ENCODE assay signal across 20 mouse cellular contexts in genomic region chr6:71945101-71945500, GRCm38 (mm10).
"Had no signal": no experiment of that assay in that cellular context is flagged by ENCODE, and none has a peak within 500 bp of the region (broad histone marks: within the 10 kb centered on the region; RNA-seq: fewer than 3 reads in every experiment).

No protein-coding gene starts in this region.

- H3K9me3 ChIP-seq: midbrain, embryonic 10.5 days; midbrain, embryonic 12.5 days; neural tube, embryonic 13.5 days; neural tube, embryonic 15.5 days; stomach, embryonic 15.5 days had no signal

- H3K4me3 ChIP-seq: midbrain, embryonic 10.5 days; midbrain, embryonic 12.5 days; myocyte; neural tube, embryonic 13.5 days; neural tube, embryonic 15.5 days; stomach, embryonic 15.5 days had no signal

- H3K27ac ChIP-seq: midbrain, embryonic 10.5 days; midbrain, embryonic 12.5 days; neural tube, embryonic 13.5 days; neural tube, embryonic 15.5 days; stomach, embryonic 15.5 days had no signal

- DNase-seq: lung, adult 18-20 months; lung, embryonic 14.5 days; lung, postnatal 10 days; lung, postnatal 4 days; midbrain, embryonic 14.5 days; retina, postnatal 1 day; right cerebral cortex, adult 18-20 months; right cerebral cortex, postnatal 25 days; right cerebral cortex, postnatal 4 days; spleen, adult 18-20 months; thymus, adult 18-20 months; thymus, postnatal 14 days; thymus, postnatal 36 days had no signal

- H3K4me2 ChIP-seq: lung, embryonic 14.5 days; midbrain, embryonic 12.5 days; neural tube, embryonic 13.5 days; neural tube, embryonic 15.5 days; stomach, embryonic 15.5 days had no signal

- ATAC-seq: midbrain, embryonic 16.5 days had no signal

- H3K4me1 ChIP-seq: midbrain, embryonic 10.5 days; midbrain, embryonic 12.5 days; neural tube, embryonic 13.5 days; neural tube, embryonic 15.5 days had no signal

- H3K9ac ChIP-seq: lung, embryonic 14.5 days; midbrain, embryonic 12.5 days; neural tube, embryonic 13.5 days; neural tube, embryonic 15.5 days; stomach, embryonic 15.5 days had no signal

- H3K27me3 ChIP-seq: midbrain, embryonic 12.5 days; neural tube, embryonic 13.5 days; neural tube, embryonic 15.5 days; stomach, embryonic 15.5 days had no signal
